Mouse (Mus musculus) cortical plate, adult 2 months (tissue): ENCODE measurements at regions not wholly inside any gene's neighbourhood (a gene's known extent, or its start where the extent isn't known, plus 50 kb on each side); places are given as distances from the start of the nearest gene placed in this dataset.

Experiments
- CTCF ChIP-seq: fragments of 200-500 bp; IDR thresholded peaks from 2 replicates; pipeline ENCODE4 v1.5.1; 2011; ENCODE audit warnings: mild to moderate bottlenecking, control low read depth, low read length; ENCODE audit not compliant: insufficient read depth; ENCODE audit errors: extremely low read depth
- POLR2A ChIP-seq: fragments of 200-500 bp; IDR thresholded peaks from 2 replicates; pipeline ENCODE4 v1.6.1; 2011; ENCODE audit warnings: mild to moderate bottlenecking, low read length, control low read depth; ENCODE audit not compliant: insufficient read depth; ENCODE audit errors: extremely low read depth

DNA sequence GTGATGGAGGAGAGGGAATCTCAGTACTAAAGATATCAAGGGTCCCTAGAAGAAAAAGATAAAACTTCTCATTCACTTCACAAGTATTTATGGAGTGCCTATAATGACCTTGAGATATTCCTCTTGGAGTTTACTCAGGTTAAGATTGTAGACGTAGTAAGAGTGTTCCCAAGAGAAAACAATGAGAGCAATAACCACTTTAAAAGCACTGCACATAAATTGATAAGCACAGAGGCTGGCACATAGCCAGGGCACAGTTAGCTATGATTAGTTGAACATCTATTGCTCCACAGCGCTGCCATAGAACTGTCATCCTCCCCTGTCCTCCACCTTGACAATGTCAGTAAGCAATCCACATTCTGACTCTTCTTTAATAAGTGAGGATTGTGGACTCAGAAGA, 389.8 kb upstream of the Dynlrb2 start:
- TF ChIP-seq POLR2A: no peak
- no peak for TF ChIP-seq CTCF
